Mouse (Mus musculus) regulatory T cell (primary cell): Measurements from ENCODE around the gene Sh2d4b.

ENCODE experiments used
- in situ Hi-C: fragments of 300-600 bp; cut with MboI, MseI; formaldehyde crosslinking; loops from one replicate; pipeline ENCODE4 v1.15.1; 2025; ENCODE audit warnings: high pct_unique_total_duplicates

Sh2d4b gene

DNA sequence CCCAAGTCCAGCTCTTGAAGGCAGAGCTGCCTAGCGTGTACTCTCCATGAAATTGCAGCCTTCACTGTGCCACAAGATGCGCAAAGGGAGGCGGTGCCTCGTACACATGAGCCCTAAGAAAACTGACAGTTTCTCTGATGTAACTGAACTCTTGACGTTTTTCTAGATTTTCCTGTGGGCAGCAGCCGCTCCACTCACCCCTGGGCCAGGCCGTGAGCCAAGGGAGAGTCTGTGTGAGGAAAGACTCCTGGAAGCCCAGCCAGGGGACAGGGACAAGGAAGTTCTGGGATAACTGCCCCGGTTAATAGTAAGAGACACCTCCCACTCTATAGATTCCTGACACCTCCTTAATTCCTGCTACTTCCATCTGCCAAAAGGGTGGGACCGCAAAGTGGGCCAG lies 15.7 kb upstream of the Sh2d4b start:
- in situ Hi-C loops, result no loop called here

DNA sequence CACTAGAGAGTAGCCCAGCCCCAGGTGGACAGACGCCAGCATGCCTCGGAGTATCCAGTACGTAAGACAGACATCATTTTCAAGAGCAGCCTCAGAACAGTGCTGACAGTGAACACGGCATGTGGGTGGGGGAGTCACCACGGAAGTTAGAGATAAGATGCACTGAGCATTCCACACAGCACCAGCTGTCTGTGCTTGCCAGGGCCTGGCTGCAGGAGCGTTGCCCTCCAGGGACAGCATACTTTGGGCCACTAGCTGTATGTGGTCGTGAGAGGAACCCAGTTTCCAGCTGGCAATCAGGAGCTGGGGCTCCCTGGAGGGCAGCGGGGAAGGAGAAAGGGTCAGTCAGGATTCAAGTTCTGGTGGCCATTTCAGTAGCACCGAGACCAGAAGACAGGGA lies 13.7 kb upstream of the Sh2d4b start:
- in situ Hi-C loops, result no loop called here

DNA sequence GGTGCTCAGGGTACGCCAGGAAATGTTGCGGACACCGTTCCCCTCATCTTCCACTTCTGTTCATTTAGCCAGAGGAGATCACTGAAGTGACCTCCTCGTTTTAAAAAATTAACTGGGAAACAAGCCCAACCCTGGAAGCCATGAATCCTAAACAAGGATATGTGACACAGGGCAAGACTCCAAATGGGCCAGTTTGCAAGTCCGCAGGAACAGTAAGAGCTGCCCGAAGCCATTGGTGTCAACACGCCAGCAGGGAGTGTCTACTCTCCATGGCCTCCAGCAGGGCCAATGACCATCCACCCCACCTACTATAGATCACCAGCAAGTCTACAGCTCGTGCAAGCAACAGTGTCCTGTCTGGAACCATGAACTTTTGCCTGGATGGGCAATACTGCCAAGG lies 12.7 kb upstream of the Sh2d4b start:
- in situ Hi-C loops, result no loop called here

DNA sequence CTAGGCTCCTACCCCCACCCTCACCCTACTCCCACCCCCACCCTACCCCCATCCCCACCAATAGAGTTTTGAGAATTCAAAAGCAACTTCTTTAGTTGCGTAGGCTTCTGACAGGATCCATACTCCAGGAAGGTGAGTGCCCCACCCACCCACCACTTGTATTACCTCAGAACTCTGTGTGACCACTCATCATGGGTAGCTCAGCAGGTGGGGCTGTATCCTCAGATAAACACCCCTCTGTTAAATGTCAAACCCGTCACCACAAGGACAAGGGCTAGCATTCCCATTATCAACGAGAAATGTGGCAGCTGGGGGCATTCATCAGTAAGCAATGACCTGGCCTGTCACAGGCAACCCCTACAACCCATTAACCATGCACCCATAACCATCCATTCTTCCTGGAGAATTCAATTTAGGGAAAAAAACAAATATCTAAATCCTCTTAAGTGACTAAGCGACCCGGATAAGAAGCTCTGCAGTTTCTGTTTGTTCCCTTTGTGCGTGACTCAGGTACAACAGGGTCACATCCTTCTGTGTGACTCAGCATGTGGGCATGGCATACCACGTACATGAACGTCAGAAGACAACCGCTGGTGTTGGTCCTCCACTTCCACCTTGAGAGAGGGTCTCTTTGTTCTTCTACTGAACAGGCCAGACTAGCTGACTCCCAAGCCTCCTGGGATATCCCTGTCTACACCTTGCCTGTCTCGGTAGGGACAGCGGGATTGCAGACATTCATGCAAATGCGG lies 9.4 kb upstream of the Sh2d4b start:
- in situ Hi-C loops, result no loop called here

DNA sequence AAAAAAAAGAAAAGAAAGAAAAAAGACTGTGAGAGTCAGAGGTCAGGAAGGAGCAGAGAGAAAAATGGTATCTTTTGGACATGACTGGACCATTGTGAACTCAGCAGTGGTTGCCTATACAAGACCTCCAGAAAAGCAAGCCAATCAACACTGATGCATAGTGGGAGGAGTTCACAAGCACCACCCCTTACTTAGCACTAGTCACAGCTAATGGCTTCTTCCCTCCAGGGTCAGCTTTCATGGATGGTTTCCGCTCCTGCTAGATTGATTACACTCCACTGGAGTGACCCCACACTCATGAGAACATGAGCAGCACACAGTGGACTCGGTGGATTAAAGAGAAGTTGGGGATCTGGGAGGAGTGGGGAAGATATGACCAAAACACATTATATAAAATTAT lies 7.2 kb upstream of the Sh2d4b start:
- in situ Hi-C loops, result no loop called here

DNA sequence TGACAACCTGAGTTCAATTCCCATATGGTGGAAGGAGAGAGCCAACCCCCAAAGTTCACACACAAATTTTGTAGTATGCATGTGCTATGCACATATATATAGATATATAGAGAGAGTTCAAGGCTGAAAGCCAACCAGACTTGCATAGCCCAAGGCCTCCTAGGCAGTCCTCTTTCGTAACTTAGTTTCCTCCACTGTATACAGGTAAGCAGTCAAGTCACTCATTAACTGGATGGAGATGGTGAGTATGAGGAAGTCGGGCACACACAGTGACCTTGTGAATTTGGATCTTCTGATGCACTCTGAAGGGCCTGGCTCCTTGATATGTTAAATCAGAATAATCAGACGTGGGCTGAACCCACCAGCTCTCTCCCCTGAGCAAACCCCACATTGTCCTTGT lies 4.8 kb upstream of the Sh2d4b start:
- in situ Hi-C loops, result no loop called here

DNA sequence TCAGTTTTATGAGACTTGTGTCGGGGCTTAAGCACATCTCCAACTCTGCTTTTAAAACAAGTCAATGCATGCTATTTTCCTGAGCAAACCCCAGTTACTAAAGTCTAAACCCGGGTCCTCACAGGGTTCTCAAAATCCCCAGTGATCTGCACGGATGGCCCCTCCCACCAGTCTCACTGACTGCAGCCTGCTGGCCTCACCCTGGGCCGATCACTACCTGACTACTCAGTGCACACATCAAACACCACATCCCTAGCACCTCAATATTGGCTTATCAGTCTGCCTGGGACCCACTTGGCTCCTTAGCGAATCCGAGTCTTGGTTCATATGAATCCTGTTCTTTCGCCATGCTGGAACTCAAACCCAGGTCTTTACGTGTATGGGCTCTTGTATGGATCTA lies 2.6 kb upstream of the Sh2d4b start:
- in situ Hi-C loops, result no loop called here

DNA sequence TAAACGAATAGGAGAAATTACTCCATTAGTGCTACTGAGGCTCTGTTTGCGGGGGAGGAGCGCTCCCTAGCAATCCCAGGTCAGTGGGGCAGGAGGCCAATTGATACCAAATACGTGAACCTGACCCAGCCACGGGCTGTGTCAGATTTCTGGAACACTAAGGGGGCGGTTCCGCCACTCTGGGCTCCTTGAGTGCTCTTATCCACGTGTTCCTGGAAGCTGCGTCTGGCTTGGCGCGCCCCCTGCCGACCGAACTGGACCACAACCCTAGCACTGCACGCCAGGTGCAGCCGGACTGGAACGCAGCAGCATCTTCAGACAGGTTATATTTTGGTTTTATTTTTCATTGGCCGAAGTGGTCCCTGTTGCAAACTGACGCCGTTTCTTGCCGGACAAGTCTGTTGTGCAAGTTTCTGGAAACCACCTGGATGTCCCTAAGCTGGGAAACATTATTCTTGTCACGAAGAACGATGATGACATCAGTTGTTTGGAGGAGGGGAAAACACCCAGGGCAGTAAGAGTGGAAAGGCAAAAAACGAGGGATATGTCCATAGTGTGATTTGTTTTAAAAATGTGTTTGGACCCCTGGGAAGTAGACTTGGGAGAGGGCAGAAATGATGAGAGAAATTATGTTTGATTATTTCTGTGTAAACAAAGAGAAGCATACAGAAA lies 1.6 kb upstream of the Sh2d4b start:
- in situ Hi-C loops, result no loop called here

DNA sequence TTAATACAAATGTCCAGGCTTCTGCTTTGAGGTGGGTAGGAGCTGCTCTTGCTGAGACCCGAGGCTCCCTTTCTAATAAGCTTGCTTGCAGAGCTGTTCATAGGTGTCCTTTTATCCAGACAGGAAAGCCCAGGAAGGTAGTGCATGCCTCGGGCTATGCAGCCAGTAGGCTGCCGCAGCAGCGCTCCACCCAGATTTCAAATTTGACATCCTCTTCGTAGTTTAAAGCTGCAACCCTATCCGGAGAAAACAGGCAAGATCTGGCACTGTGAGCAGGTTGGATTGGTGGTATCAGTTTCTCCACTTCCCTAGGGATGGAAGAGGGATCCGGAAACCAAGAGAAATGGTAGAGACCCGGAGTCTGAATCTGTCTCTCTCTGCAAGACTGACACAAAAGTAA lies 818 bp upstream of the Sh2d4b start:
- in situ Hi-C loops, result no loop called here

DNA sequence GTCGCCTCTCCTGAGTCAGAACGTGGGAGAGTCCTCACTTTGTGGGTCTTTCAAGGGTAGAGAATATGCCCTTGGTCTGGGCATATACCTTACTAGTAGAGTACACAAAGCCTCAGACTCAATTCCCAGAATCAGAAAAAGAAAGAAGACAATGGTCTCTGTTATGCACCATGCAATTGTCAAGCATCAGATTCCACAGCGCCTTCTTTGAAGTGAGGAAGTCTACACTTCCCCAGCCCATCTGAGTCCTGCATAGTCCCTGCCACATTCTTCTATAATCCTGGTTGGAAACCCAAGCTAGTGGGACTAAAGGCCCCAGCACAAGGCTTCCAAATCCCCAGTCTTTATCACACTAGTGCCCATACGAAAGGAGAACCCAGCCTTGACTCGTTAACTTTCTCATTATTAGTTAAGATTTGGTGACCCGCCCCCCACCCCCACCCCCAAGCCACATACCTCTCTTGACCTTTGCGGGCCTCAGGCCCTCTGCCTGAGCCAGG lies 690 bp downstream of the Sh2d4b start:
- in situ Hi-C loops, result no loop called here

DNA sequence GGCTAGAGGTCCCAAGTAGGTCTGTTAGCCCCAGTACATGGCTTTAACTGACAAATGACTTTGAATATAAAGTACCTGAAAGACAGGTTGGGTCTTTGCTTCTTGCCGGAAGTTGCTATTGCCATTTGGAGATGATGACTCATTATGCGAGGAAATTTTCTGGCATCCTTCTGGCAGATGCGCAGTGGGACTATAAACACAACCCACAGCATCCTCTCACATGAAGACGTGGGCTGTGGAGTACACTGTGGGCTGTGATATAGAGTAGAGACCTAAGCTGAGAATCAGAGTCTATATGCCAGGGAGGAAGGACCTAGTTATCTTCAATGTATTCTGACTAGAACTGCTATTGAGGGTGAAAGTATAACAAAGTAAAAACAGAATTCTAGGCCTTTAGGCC lies 1.6 kb downstream of the Sh2d4b start:
- in situ Hi-C loops, result no loop called here

DNA sequence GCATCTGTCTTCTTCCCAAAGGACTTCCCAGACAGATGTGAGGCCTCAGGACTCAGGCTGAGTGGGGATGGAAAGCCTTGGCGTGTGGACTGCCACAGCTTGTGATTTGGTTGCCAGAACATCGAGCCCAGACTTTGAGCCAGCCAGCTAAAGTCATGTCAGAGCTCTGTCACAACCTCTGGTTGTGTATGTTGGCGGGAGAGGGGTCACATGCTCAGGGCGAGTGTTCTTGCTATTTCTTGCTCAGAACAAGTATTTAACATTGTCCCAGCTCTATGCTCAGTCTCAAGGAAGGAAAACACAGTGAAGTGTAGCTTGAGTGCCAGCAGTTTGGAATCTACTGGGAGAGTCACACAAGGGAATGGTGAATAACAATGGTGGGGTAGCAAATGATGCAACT lies 3.4 kb downstream of the Sh2d4b start:
- in situ Hi-C loops, result loop anchor here (5.0 kb wide), 1 partner anchor 97 kb away; no protein-coding TSS in a partner anchor

DNA sequence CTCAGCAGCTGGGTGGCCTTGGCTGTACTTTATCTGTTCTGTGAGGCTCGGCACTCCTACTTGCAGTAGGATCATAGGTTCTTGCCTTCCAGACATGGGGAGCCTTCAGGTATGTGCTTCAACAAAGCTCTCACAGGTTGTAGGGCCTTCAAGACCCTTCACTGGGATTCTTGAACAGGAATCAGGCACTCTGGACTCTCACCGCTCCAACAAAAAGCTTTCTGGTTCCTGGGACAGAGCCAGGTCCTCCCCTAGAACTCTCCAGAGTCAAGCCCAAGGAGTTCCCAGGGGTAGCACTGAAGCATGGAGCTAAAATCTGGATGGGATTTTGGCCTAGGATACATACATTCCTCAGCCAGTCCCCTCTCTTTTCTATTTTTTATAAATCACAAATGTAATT lies 3.9 kb downstream of the Sh2d4b start:
- in situ Hi-C loops, result loop anchor here (5.0 kb wide), 1 partner anchor 97 kb away; no protein-coding TSS in a partner anchor

DNA sequence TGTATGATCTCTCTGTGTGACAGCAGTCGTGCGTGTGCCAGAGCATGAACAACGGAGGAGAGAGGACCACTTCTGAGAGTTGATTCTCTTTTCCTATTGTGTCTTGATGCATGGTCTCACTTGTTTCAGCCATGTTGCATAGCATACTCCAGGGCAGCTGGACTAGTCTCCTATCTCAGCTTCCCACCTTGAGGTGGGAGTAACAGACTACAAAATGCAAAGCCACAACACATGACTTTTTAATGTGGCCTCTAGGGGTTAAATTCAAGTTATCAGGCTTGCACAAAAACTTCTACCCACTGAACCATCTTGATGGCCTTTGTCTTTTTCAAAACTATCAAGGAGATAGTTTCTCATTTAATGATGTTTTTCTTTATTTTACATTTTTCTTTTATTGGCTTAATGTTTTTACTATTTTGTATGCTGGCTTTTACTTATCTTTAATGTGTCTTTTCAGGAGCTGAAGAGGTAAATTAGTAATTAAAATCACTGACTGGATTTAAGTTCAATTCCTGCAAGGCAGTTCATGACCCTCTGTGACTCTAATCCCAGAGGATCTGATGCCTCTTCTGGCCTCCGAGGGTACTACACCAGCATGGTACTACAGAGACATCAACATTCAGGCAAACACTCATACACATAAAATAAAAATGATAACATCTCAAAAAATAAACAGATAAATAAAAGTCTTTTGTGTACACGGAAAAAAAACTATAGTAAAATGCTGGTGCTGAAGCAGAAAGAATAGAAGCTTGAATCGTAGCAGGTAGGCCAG lies 6.5 kb downstream of the Sh2d4b start:
- in situ Hi-C loops, result loop anchor here (5.0 kb wide), 1 partner anchor 94 kb away; no protein-coding TSS in a partner anchor

DNA sequence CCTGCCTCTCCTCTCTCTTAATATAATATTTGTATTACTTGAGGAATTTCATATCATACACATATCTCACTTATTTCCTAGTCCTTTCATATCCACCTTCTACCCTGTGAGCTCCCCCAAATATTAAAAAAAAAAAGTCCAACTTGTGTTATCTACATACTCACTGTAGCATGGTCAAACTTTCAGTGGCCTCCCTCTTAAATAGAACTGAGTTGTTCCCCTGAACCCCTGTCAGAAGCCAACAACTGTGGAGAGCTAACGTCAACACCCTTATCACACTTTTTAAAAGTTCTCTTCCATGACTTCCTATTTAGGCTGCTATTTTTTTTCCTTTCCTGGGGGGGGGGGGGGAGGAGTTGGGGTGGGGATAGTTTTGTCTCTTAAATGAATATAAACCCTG lies 7.3 kb downstream of the Sh2d4b start:
- in situ Hi-C loops, result loop anchor here (5.0 kb wide), 1 partner anchor 93 kb away; no protein-coding TSS in a partner anchor

DNA sequence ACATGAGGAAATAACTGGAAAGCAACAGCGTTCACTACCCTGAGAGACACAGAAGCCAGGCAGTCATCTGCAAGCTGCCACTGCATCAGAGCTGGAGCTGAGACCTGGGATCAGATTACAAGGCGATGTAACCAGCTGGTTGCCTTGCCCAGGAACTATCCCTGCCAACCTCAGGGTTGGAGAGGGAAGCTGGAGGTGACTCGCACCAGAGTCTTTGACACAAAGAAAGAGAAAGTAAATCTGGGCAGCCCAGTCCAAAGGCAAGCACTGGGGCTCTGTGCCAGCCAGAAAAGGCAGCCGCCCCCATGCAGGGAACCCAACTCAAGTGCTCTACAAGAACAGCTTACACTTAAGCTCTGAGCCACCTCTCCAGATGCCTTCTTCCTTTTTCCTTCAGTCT lies 7.8 kb downstream of the Sh2d4b start:
- in situ Hi-C loops, result loop anchor here (5.0 kb wide), 1 partner anchor 93 kb away; no protein-coding TSS in a partner anchor

DNA sequence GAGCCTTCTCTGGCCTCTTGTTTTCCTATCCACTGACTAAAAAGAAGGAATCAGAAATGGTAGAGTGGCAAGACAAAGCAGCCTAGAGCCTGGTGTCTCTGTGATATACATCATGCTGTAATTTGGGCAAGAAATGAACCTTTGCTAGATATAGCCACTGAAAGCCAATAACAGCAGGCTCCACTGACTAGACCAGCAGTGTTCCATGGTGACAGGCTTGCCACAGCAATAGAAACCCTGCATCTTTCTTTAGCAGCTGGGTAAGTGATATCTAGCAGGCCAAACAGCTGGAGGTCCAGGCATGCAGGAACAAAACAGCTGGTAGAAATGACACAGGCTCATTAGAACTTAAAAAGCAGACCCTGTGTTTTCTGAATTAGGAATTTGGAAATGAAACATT lies 18.5 kb downstream of the Sh2d4b start:
- in situ Hi-C loops, result no loop called here

DNA sequence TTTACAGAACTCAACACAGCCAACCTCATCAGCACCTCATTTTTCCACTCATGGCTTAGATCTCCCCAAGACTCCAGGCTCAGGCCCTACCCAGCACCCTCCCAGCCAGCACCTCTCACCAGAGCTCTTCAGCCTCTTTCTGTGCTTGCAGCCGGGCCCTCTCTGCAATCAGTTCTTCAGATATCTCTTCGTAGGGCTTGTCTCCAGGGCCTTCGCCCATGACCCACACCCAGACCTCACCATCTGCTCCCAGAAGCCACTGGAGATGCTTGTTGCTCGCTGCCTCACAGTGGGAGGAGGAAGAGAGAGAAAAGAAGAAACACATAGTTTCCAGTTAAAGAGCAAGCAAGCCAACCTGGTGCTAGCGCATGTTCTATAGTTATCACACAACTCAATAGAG lies 19.1 kb downstream of the Sh2d4b start:
- in situ Hi-C loops, result no loop called here

DNA sequence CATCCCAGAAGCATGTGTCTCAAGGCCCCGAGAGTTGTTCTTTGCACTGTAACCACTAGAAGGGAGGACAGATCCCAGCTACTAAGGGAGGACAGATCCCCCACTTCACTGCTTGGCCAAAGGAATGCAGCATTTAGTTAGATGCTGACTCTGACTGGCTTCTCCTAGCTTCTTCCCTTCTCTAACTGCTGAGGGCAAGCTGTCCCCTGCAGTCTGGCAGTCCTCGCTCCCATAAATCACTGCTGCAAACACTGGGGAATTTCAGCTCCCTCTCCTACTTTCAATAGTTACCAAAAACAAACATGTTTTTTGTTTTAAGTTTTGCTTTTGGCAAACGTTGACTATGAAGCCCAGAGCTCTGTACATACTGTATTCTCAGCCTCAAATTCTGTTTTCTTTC lies 22.5 kb downstream of the Sh2d4b start:
- in situ Hi-C loops, result no loop called here

DNA sequence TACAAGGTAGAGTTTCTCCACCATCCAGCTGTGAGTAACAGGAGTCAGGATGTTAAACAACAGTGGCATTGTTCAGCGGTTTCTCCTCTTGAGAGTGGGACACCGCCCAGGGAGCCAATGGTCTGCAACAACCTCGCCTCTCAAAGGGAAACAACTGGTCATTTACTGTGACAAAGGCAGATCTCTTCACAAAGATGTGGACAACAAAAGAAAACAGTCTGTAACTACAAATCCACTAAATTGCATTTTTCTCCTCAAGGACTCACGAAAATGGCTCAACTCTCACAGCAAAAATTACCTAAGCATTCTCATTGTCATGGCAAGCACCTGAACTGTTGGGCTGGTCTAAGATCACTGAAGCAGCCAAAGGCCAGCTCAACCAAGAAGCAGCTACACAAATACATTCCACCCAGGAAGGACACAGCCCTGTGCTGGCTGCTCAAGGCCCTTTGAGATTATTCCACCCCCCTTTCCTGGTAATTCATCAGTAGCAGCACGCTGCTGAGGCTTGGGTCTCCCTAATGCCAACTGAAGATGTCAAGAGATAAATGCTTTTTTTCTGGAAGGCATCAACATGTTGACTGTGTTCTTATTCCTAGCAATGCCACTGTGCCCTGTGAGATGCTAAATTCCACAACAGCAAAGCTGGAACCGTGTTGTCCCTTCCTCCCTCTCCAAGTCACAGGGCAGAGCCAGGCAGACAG lies 28.1 kb downstream of the Sh2d4b start:
- in situ Hi-C loops, result loop anchor here (5.0 kb wide), 1 partner anchor 368 kb away; no protein-coding TSS in a partner anchor

DNA sequence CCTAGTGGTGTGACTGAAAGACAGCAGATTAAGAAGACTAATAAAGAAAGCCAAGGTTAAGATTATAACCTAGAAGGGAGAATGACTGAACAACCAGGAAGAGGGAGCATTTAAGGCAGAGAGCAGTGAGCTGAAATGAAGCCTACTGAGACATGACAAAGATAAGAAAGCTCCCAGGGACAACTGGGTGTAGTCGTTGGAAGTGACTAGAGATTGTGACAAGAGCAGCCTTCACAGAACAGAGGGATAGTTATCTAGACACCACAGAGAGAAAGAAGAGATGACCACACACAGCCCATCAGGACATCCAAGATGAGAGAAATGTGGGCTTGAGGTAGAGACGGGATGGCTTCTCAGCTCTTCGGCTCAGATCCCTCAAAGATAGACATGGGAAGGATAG lies 29.4 kb downstream of the Sh2d4b start:
- in situ Hi-C loops, result loop anchor here (5.0 kb wide), 1 partner anchor 366 kb away; no protein-coding TSS in a partner anchor
